Mouse (Mus musculus): ENCODE measurements around the gene Psme1. TPM values are rescaled to one million over a fixed set of nuclear protein-coding genes. Genes with fewer than 3 reads are reported as not detected.

Psme1 gene
- total and polyA plus RNA-seq, 3 experiments = 101 to 264 (median 231) TPM

GRCm38 (mm10) chr14:55586149-55586548 lies 8.2 kb downstream of the Psme1 start:
- no peak overlapping the region; the same call in 1 of the 2 replicates for H3K27ac ChIP-seq
- H3K4me1 ChIP-seq (ENCODE audit: control insufficient read depth, insufficient read depth, low read length) = peaks cover 3% of the 10 kb centered on the region
- intact Hi-C loops (cut with DNase I) = no loop called here
- no peak overlapping the region for H3K9ac ChIP-seq (ENCODE audit: low read depth, low read length)
- DNase-seq = no peak
- H3K27me3 ChIP-seq (ENCODE audit: control insufficient read depth, insufficient read depth, low read length) = no peaks in the 10 kb centered on the region
- H3K4me3 ChIP-seq = no peak overlapping the region
- no peaks in the 10 kb centered on the region for H3K79me2 ChIP-seq (replicated peaks; ENCODE audit: control insufficient read depth, insufficient read depth, low read length)
- WGBS = 99% methylated on average over 2 of the region's 2 CpGs
- TF ChIP-seq CTCF (IDR thresholded peaks at IDR 0.05) (no peak), POLR2A (IDR thresholded peaks at IDR 0.05; ENCODE audit: insufficient read depth, low read depth, low read length) (no peak), EP300 (IDR thresholded peaks at IDR 0.05; ENCODE audit: insufficient read depth, low read depth, low read length) (no peak)
- peaks cover 4% of the 10 kb centered on the region; the same call in 1 of the 2 replicates for H3K36me3 ChIP-seq (ENCODE audit: control insufficient read depth, insufficient read depth, low read length)

GRCm38 (mm10) chr14:55589271-55589670 lies 11.3 kb downstream of the Psme1 start:
- Histone ChIP-seq H3K4me3 (no peak overlapping the region), H3K27me3 (ENCODE audit: control insufficient read depth, insufficient read depth, low read length) (no peaks in the 10 kb centered on the region), H3K27ac (no peak overlapping the region), H3K9ac (ENCODE audit: low read depth, low read length) (no peak overlapping the region), H3K4me1 (ENCODE audit: control insufficient read depth, insufficient read depth, low read length) (peaks cover 10% of the 10 kb centered on the region), H3K79me2 (replicated peaks; ENCODE audit: control insufficient read depth, insufficient read depth, low read length) (0 out of 2 replicates have a peak, but pooled peaks cover 2% of the 10 kb centered on the region), H3K36me3 (ENCODE audit: control insufficient read depth, insufficient read depth, low read length) (peaks cover 4% of the 10 kb centered on the region; the same call in 1 of the 2 replicates)
- no peak for DNase-seq
- WGBS = 90% methylated on average over 5 of the region's 5 CpGs
- TF ChIP-seq CTCF (IDR thresholded peaks at IDR 0.05) = no peak
- TF ChIP-seq EP300 (IDR thresholded peaks at IDR 0.05; ENCODE audit: insufficient read depth, low read depth, low read length) = no peak
- no peak for TF ChIP-seq POLR2A (IDR thresholded peaks at IDR 0.05; ENCODE audit: insufficient read depth, low read depth, low read length)
- intact Hi-C loops (cut with DNase I) = no loop called here

GRCm38 (mm10) chr14:55589771-55590448 lies 12.0 kb downstream of the Psme1 start:
- Histone ChIP-seq H3K27ac (peak overlapping the region; percentile 84), H3K4me1 (ENCODE audit: control insufficient read depth, insufficient read depth, low read length) (peaks cover 10% of the 10 kb centered on the region), H3K36me3 (ENCODE audit: control insufficient read depth, insufficient read depth, low read length) (peaks cover 4% of the 10 kb centered on the region; the same call in 1 of the 2 replicates), H3K79me2 (replicated peaks; ENCODE audit: control insufficient read depth, insufficient read depth, low read length) (peaks cover 3% of the 10 kb centered on the region; the same call in 1 of the 2 replicates), H3K27me3 (ENCODE audit: control insufficient read depth, insufficient read depth, low read length) (no peaks in the 10 kb centered on the region), H3K9ac (ENCODE audit: low read depth, low read length) (peak overlapping the region; percentile 81), H3K4me3 (peak overlapping the region; percentile 81)
- intact Hi-C loops (cut with DNase I) = loop anchor here (2.0 kb wide), 1 partner anchor 15 kb away; no protein-coding TSS in a partner anchor
- DNase-seq = no peak
- no peak for TF ChIP-seq CTCF (IDR thresholded peaks at IDR 0.05)
- TF ChIP-seq EP300 (IDR thresholded peaks at IDR 0.05; ENCODE audit: insufficient read depth, low read depth, low read length) = no peak
- TF ChIP-seq POLR2A (IDR thresholded peaks at IDR 0.05; ENCODE audit: insufficient read depth, low read depth, low read length) = no peak
- WGBS = 70% methylated on average over 11 of the region's 11 CpGs

GRCm38 (mm10) chr14:55590748-55591330 lies 12.9 kb downstream of the Psme1 start, which contains the start of gene Psme2:
TSS of gene Psme2 (minus strand) at chr14:55591113.
- Histone ChIP-seq H3K4me3 (peak within 1 kb of the TSS; percentile 81), H3K4me1 (ENCODE audit: control insufficient read depth, insufficient read depth, low read length) (peaks cover 7% of the 10 kb centered on the region), H3K79me2 (replicated peaks; ENCODE audit: control insufficient read depth, insufficient read depth, low read length) (peaks cover 3% of the 10 kb centered on the region; the same call in 1 of the 2 replicates), H3K9ac (ENCODE audit: low read depth, low read length) (peak within 1 kb of the TSS; percentile 98), H3K27ac (peak within 1 kb of the TSS; percentile 97), H3K36me3 (ENCODE audit: control insufficient read depth, insufficient read depth, low read length) (peaks cover 4% of the 10 kb centered on the region; the same call in 1 of the 2 replicates), H3K27me3 (ENCODE audit: control insufficient read depth, insufficient read depth, low read length) (no peaks in the 10 kb centered on the region)
- DNase-seq = peak; percentile 93 to 96
- intact Hi-C loops (cut with DNase I) = loop anchor here (2.0 kb wide), 1 partner anchor 14 kb away; no protein-coding TSS in a partner anchor
- peak; percentile 84 for TF ChIP-seq POLR2A (IDR thresholded peaks at IDR 0.05; ENCODE audit: insufficient read depth, low read depth, low read length)
- TF ChIP-seq EP300 (IDR thresholded peaks at IDR 0.05; ENCODE audit: insufficient read depth, low read depth, low read length) = no peak
- WGBS = under 1% methylated on average over 22 of the region's 22 CpGs

- WGBS = under 1% methylated on average over 33 of the region's 33 CpGs
- Histone ChIP-seq H3K9ac (ENCODE audit: low read depth, low read length) (peak within 1 kb of the TSS; percentile 98), H3K4me3 (peak within 1 kb of the TSS; percentile 81), H3K27ac (peak within 1 kb of the TSS; percentile 97), H3K79me2 (replicated peaks; ENCODE audit: control insufficient read depth, insufficient read depth, low read length) (peaks cover 3% of the 10 kb centered on the region; the same call in 1 of the 2 replicates), H3K36me3 (ENCODE audit: control insufficient read depth, insufficient read depth, low read length) (peaks cover 4% of the 10 kb centered on the region; the same call in 1 of the 2 replicates), H3K4me1 (ENCODE audit: control insufficient read depth, insufficient read depth, low read length) (peaks cover 7% of the 10 kb centered on the region), H3K27me3 (ENCODE audit: control insufficient read depth, insufficient read depth, low read length) (no peaks in the 10 kb centered on the region)
- intact Hi-C loops (cut with DNase I) = loop anchor here (2.0 kb wide), 1 partner anchor 13 kb away; no protein-coding TSS in a partner anchor
- peak; percentile 91 to 97 for DNase-seq
- TF ChIP-seq CTCF (IDR thresholded peaks at IDR 0.05) (no peak), POLR2A (IDR thresholded peaks at IDR 0.05; ENCODE audit: insufficient read depth, low read depth, low read length) (peak; percentile 69; the same call in 1 of the 2 replicates), EP300 (IDR thresholded peaks at IDR 0.05; ENCODE audit: insufficient read depth, low read depth, low read length) (0 out of 2 replicates have a peak, but pooled peaks have one; percentile 51)
Measured at GRCm38 (mm10) chr14:55591331-55591891, 13.5 kb downstream of the Psme1 start, which contains the start of gene Rnf31. TSS of gene Rnf31 (plus strand) at chr14:55591708.
